Mouse (Mus musculus) forelimb bud, embryonic 11.5 days (tissue): ENCODE measurements around the gene Itpkc.
A peak's percentile ranks its signal among the peaks of the same experiment; 100 is the strongest.
"Not testable (repeated sequence)": the region's sequence is repeated elsewhere in the genome, so short reads cannot be mapped to it uniquely, and the experiment has no call there.

Experiments used
- DNase-seq: peaks from one replicate; pipeline ENCODE4 v3.0.0-alpha.2; 2012; ENCODE audit warnings: low read depth, low spot score

The Itpkc gene

GRCm38 (mm10) chr7:27228281-27228821, at the start of gene Itpkc:
TSS of gene Itpkc (minus strand) at chr7:27228661.
- peak; percentile 97 for DNase-seq

- no peak for DNase-seq
Observed at GRCm38 (mm10) chr7:27277191-27277590, 48.7 kb upstream of the Itpkc start.

- DNase-seq: no peak
Observed at GRCm38 (mm10) chr7:27276021-27276420, 47.6 kb upstream of the Itpkc start.

- no peak for DNase-seq
Observed at GRCm38 (mm10) chr7:27274916-27275315, 46.5 kb upstream of the Itpkc start.

GRCm38 (mm10) chr7:27273739-27274351, 45.4 kb upstream of the Itpkc start:
- DNase-seq: peak; percentile 53

GRCm38 (mm10) chr7:27271423-27271822, 43.0 kb upstream of the Itpkc start:
- no peak for DNase-seq

- DNase-seq: no peak
Observed at GRCm38 (mm10) chr7:27266515-27267128, 38.2 kb upstream of the Itpkc start.

- DNase-seq: no peak
Observed at GRCm38 (mm10) chr7:27264761-27265160, 36.3 kb upstream of the Itpkc start.

- DNase-seq: no peak
Observed at GRCm38 (mm10) chr7:27261888-27262287, 33.4 kb upstream of the Itpkc start.

- DNase-seq: no peak
Observed at GRCm38 (mm10) chr7:27260856-27261255, 32.4 kb upstream of the Itpkc start.

GRCm38 (mm10) chr7:27259771-27260170, 31.3 kb upstream of the Itpkc start:
- no peak for DNase-seq

GRCm38 (mm10) chr7:27259271-27259721, 30.8 kb upstream of the Itpkc start:
- DNase-seq: no peak

GRCm38 (mm10) chr7:27258205-27258899, 29.9 kb upstream of the Itpkc start, which contains the start of gene Numbl:
TSS of gene Numbl (plus strand) at chr7:27258433.
- peak; percentile 91 for DNase-seq

GRCm38 (mm10) chr7:27257852-27258204, 29.4 kb upstream of the Itpkc start:
- DNase-seq: no peak

- no peak for DNase-seq
Observed at GRCm38 (mm10) chr7:27257046-27257851, 28.8 kb upstream of the Itpkc start.

GRCm38 (mm10) chr7:27255721-27256120, 27.3 kb upstream of the Itpkc start:
- DNase-seq: no peak

- DNase-seq: no peak
Observed at GRCm38 (mm10) chr7:27251946-27252345, 23.5 kb upstream of the Itpkc start.

GRCm38 (mm10) chr7:27249928-27250327, 21.5 kb upstream of the Itpkc start:
- DNase-seq: no peak

- peak; percentile 40 for DNase-seq
Observed at GRCm38 (mm10) chr7:27249146-27249545, 20.7 kb upstream of the Itpkc start.

GRCm38 (mm10) chr7:27244088-27244487, 15.6 kb upstream of the Itpkc start:
- DNase-seq: not testable (repeated sequence)

- no peak for DNase-seq
Observed at GRCm38 (mm10) chr7:27243211-27243610, 14.8 kb upstream of the Itpkc start.

GRCm38 (mm10) chr7:27238568-27238967, 10.1 kb upstream of the Itpkc start:
- no peak for DNase-seq
